Mouse (Mus musculus) limb, embryonic 11.5 days (tissue): ENCODE data around the gene Hirip3. TPM values are rescaled to one million over a fixed set of nuclear protein-coding genes. Genes with fewer than 3 reads are reported as not detected.

Experiments used
- ATAC-seq: fragments of 200-750 bp; cut with Nextera tagmentation; 2 replicates; pipeline ENCODE4 v1.8.0; 2017; ENCODE audit warnings: low read depth; ENCODE audit not compliant: insufficient number of reproducible peaks, low FRiP score, low TSS enrichment
- DNase-seq: peaks from one replicate; pipeline ENCODE4 v3.0.0-alpha.2; 2015; ENCODE audit warnings: low spot score
- H3K27ac ChIP-seq: fragments of 300-500 bp; sonication (generic); replicated peaks from 2 replicates; pipeline ENCODE4 v1.5.1; 2014; ENCODE audit warnings: low read depth, mild to moderate bottlenecking, low read length
- H3K27me3 ChIP-seq: fragments of 300-500 bp; sonication (generic); 2 replicates; pipeline ENCODE4 v1.6.1; 2014; ENCODE audit warnings: mild to moderate bottlenecking, low read length, mixed read lengths; ENCODE audit not compliant: control insufficient read depth, insufficient read depth
- H3K36me3 ChIP-seq: fragments of 300-500 bp; sonication (generic); 2 replicates; pipeline ENCODE4 v1.6.1; 2014; ENCODE audit warnings: mild to moderate bottlenecking, low read length, moderate library complexity, mixed read lengths; ENCODE audit not compliant: control insufficient read depth, insufficient read depth
- H3K4me1 ChIP-seq: fragments of 300-500 bp; sonication (generic); 2 replicates; pipeline ENCODE4 v1.6.1; 2014; ENCODE audit warnings: low read length, mixed read lengths; ENCODE audit not compliant: control insufficient read depth, insufficient read depth
- H3K4me2 ChIP-seq: fragments of 300-500 bp; sonication (generic); 2 replicates; pipeline ENCODE4 v1.6.1; 2014; ENCODE audit warnings: low read depth, mild to moderate bottlenecking, moderate library complexity; ENCODE audit not compliant: severe bottlenecking
- H3K4me3 ChIP-seq: fragments of 300-500 bp; sonication (generic); 2 replicates; pipeline ENCODE4 v1.5.1; 2014; ENCODE audit warnings: low read depth, low read length
- H3K9ac ChIP-seq: fragments of 300-500 bp; sonication (generic); 2 replicates; pipeline ENCODE4 v1.6.1; 2014; ENCODE audit warnings: mild to moderate bottlenecking, low read length
- H3K9me3 ChIP-seq: fragments of 300-500 bp; sonication (generic); 2 replicates; pipeline ENCODE4 v1.6.1; 2016; ENCODE audit warnings: low read length; ENCODE audit not compliant: control insufficient read depth
- WGBS: fragments of 180-500 bp; shearing (Covaris S2); extraction: QIAGEN DNeasy Blood & Tissue Kit; methylation state at CpG from one replicate; pipeline ENCODE4 v1.1.7; 2014; 5-methylcytosine and 5-hydroxymethylcytosine counted together
- polyA plus RNA-seq: library from polyadenylated mRNA; unstranded; fragments of >200 nt; fragmentation: Nextera tagmentation; extraction: Ambion mirVana; gene quantifications from 2 replicates; pipeline ENCODE4 v1.2.1, GENCODE M21; 2014

Hirip3 gene
- polyA plus RNA-seq, result 25.9 and 29.4 TPM in 2 replicates

GRCm38 (mm10) chr7:126861429-126862130, at the start of gene Hirip3:
Gene Hirip3, plus strand, starts transcription at chr7:126861972.
- Histone ChIP-seq H3K4me1 (peaks cover 17% of the 10 kb centered on the region), H3K9me3 (no peaks in the 10 kb centered on the region), H3K36me3 (peaks cover 26% of the 10 kb centered on the region), H3K4me3 (peak within 1 kb of the TSS; percentile 56), H3K27me3 (no peaks in the 10 kb centered on the region), H3K9ac (peak within 1 kb of the TSS; percentile 62), H3K27ac (peak within 1 kb of the TSS; percentile 2), H3K4me2 (peak within 1 kb of the TSS; percentile 58)
- 2% methylated on average over 42 of the region's 42 CpGs for WGBS
- DNase-seq, result peak; percentile 99
- ATAC-seq, result peak; percentile 83

DNA sequence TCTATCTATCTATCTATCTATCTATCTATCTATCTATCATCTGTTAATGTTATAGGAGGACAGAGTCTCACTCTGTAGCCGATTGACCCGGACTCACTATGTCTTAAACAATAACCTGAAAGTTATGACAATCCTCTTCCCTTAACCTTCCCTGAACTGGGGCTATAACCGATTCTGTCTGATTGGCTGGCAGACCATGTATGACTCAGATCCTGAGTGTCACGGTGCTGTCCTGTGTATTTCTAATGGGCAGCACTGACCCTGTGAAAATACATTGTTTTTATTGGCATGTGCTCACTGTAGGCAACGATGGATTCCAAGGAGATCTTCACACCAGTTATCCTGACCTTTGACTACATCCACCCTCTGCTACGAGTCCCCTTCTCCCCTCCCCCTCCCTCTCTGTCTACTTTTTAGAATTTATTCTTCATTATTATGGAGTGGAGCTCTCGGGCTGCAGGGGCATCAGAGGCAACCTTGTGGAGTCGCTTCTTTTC, 46.0 kb upstream of the Hirip3 start:
- no peaks in the 10 kb centered on the region for H3K36me3 ChIP-seq
- H3K27ac ChIP-seq, result no peak overlapping the region
- no peak overlapping the region for H3K4me3 ChIP-seq
- no peak overlapping the region for H3K9ac ChIP-seq
- no peaks in the 10 kb centered on the region for H3K4me1 ChIP-seq
- no peaks in the 10 kb centered on the region for H3K9me3 ChIP-seq
- no peak for ATAC-seq
- DNase-seq, result no peak
- no peak overlapping the region for H3K4me2 ChIP-seq
- 75% methylated on average over 8 of the region's 8 CpGs for WGBS
- H3K27me3 ChIP-seq, result no peaks in the 10 kb centered on the region

DNA sequence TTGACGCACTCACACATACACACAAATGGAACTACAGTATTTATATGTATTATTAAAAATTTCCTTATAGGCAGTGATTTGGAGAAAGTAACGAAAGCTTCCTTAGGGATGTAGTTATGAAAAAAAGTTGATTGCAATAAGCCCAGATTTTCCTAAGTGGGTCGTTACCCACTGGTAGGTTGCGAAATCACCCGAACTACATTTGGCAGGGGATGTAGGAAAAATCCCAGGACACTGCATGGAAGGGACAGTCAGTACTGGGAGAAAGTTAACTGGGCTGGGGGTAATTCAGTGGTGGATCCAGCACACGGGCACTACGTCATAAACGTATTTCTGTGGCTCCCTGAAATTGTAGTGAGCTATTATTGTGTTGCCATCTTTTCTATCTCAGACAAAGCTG, 45.3 kb upstream of the Hirip3 start:
- H3K9ac ChIP-seq, result no peak overlapping the region
- H3K4me1 ChIP-seq, result no peaks in the 10 kb centered on the region
- H3K4me2 ChIP-seq, result no peak overlapping the region
- H3K4me3 ChIP-seq, result no peak overlapping the region
- no peak for DNase-seq
- H3K36me3 ChIP-seq, result no peaks in the 10 kb centered on the region
- H3K27ac ChIP-seq, result no peak overlapping the region
- no peaks in the 10 kb centered on the region for H3K9me3 ChIP-seq
- no peaks in the 10 kb centered on the region for H3K27me3 ChIP-seq
- WGBS, result 88% methylated on average over 8 of the region's 8 CpGs
- no peak for ATAC-seq

- no peaks in the 10 kb centered on the region for H3K9me3 ChIP-seq
- no peaks in the 10 kb centered on the region for H3K4me1 ChIP-seq
- H3K36me3 ChIP-seq, result no peaks in the 10 kb centered on the region
- no peak overlapping the region for H3K27ac ChIP-seq
- H3K9ac ChIP-seq, result no peak overlapping the region
- no peak for ATAC-seq
- peaks cover 6% of the 10 kb centered on the region for H3K27me3 ChIP-seq
- no peak overlapping the region for H3K4me2 ChIP-seq
- no peak for DNase-seq
- 91% methylated on average over 7 of the region's 7 CpGs for WGBS
- no peak overlapping the region for H3K4me3 ChIP-seq
These were observed 44.2 kb upstream of the Hirip3 start for GRCm38 (mm10) chr7:126817595-126817994.

GRCm38 (mm10) chr7:126818818-126819217, 43.0 kb upstream of the Hirip3 start:
- H3K9me3 ChIP-seq, result no peaks in the 10 kb centered on the region
- DNase-seq (no peak), ATAC-seq (no peak)
- H3K4me2 ChIP-seq, result no peak overlapping the region
- no peak overlapping the region for H3K9ac ChIP-seq
- H3K4me3 ChIP-seq, result no peak overlapping the region
- WGBS, result 30% methylated on average over 1 of the region's 1 CpGs
- H3K4me1 ChIP-seq, result 0 out of 2 replicates have a peak, but pooled peaks cover 3% of the 10 kb centered on the region
- H3K36me3 ChIP-seq, result no peaks in the 10 kb centered on the region
- peaks cover 13% of the 10 kb centered on the region for H3K27me3 ChIP-seq
- no peak overlapping the region for H3K27ac ChIP-seq

GRCm38 (mm10) chr7:126821835-126822511, 39.8 kb upstream of the Hirip3 start:
- DNase-seq (peak; percentile 89), ATAC-seq (no peak)
- H3K36me3 ChIP-seq, result no peaks in the 10 kb centered on the region
- H3K4me2 ChIP-seq, result no peak overlapping the region
- no peaks in the 10 kb centered on the region for H3K9me3 ChIP-seq
- no peak overlapping the region for H3K27ac ChIP-seq
- 20% methylated on average over 7 of the region's 7 CpGs for WGBS
- H3K4me3 ChIP-seq, result no peak overlapping the region
- H3K4me1 ChIP-seq, result 0 out of 2 replicates have a peak, but pooled peaks cover 3% of the 10 kb centered on the region
- peaks cover 22% of the 10 kb centered on the region for H3K27me3 ChIP-seq
- H3K9ac ChIP-seq, result no peak overlapping the region

GRCm38 (mm10) chr7:126822741-126823140, 39.0 kb upstream of the Hirip3 start:
- 10% methylated on average over 9 of the region's 9 CpGs for WGBS

GRCm38 (mm10) chr7:126823202-126823711, 38.5 kb upstream of the Hirip3 start:
- no peak overlapping the region for H3K9ac ChIP-seq
- ATAC-seq (no peak), DNase-seq (no peak)
- H3K4me1 ChIP-seq, result 0 out of 2 replicates have a peak, but pooled peaks cover 3% of the 10 kb centered on the region
- peak overlapping the region; percentile 30 for H3K4me2 ChIP-seq
- H3K27ac ChIP-seq, result no peak overlapping the region
- no peaks in the 10 kb centered on the region for H3K36me3 ChIP-seq
- no peak overlapping the region for H3K4me3 ChIP-seq
- 0% methylated on average over 10 of the region's 19 CpGs for WGBS
- H3K27me3 ChIP-seq, result peaks cover 22% of the 10 kb centered on the region
- no peaks in the 10 kb centered on the region for H3K9me3 ChIP-seq

More at GRCm38 (mm10) chr7:126822741-126823140, 39.0 kb upstream of the Hirip3 start:
- peaks cover 22% of the 10 kb centered on the region for H3K27me3 ChIP-seq
- H3K9ac ChIP-seq, result no peak overlapping the region
- DNase-seq (no peak), ATAC-seq (no peak)
- 0 out of 2 replicates have a peak, but pooled peaks cover 3% of the 10 kb centered on the region for H3K4me1 ChIP-seq
- H3K36me3 ChIP-seq, result no peaks in the 10 kb centered on the region
- no peak overlapping the region for H3K4me3 ChIP-seq
- H3K27ac ChIP-seq, result no peak overlapping the region
- no peaks in the 10 kb centered on the region for H3K9me3 ChIP-seq
- no peak overlapping the region; the same call in 1 of the 2 replicates for H3K4me2 ChIP-seq
